Mouse (Mus musculus) liver, embryonic 11.5 days (tissue): ENCODE measurements around the gene Pdzrn3. TPM values are rescaled to one million over a fixed set of nuclear protein-coding genes. Genes with fewer than 3 reads are reported as not detected.

Experiments used
- ATAC-seq: fragments of 200-750 bp; cut with Nextera tagmentation; replicated peaks from 2 replicates; pipeline ENCODE4 v1.8.0; 2017; ENCODE audit warnings: moderate number of reproducible peaks, mild to moderate bottlenecking, moderate TSS enrichment, moderate library complexity; ENCODE audit not compliant: low FRiP score
- DNase-seq: peaks from one replicate; pipeline ENCODE4 v3.0.0-alpha.2; 2017; ENCODE audit warnings: low spot score
- H3K27ac ChIP-seq: fragments of 300-500 bp; sonication (generic); 2 replicates; pipeline ENCODE4 v1.5.1; 2014; ENCODE audit warnings: mild to moderate bottlenecking, low read depth, low read length, control low read depth
- H3K27me3 ChIP-seq: fragments of 300-500 bp; sonication (generic); replicated peaks from 2 replicates; pipeline ENCODE4 v1.6.1; 2014; ENCODE audit warnings: low read length, mixed read lengths; ENCODE audit not compliant: control insufficient read depth, insufficient read depth
- H3K36me3 ChIP-seq: fragments of 300-500 bp; sonication (generic); 2 replicates; pipeline ENCODE4 v1.6.1; 2014; ENCODE audit warnings: mild to moderate bottlenecking, low read length, moderate library complexity, mixed read lengths; ENCODE audit not compliant: control insufficient read depth, insufficient read depth
- H3K4me1 ChIP-seq: fragments of 300-500 bp; sonication (generic); replicated peaks from 2 replicates; pipeline ENCODE4 v1.6.1; 2014; ENCODE audit warnings: low read length, mixed read lengths; ENCODE audit not compliant: control insufficient read depth, insufficient read depth
- H3K4me2 ChIP-seq: fragments of 300-500 bp; sonication (generic); 2 replicates; pipeline ENCODE4 v1.6.1; 2014; ENCODE audit warnings: mild to moderate bottlenecking, control low read depth, moderate library complexity
- H3K4me3 ChIP-seq: fragments of 300-500 bp; sonication (generic); 2 replicates; pipeline ENCODE4 v1.5.1; 2014; ENCODE audit warnings: low read depth, low read length, control low read depth
- H3K9ac ChIP-seq: fragments of 300-500 bp; sonication (generic); 2 replicates; pipeline ENCODE4 v1.6.1; 2014; ENCODE audit warnings: low read depth, low read length, control low read depth
- H3K9me3 ChIP-seq: fragments of 300-500 bp; sonication (generic); 2 replicates; pipeline ENCODE4 v1.6.1; 2016; ENCODE audit warnings: low read length, inconsistent platforms, mixed read lengths; ENCODE audit not compliant: control insufficient read depth
- whole genome bisulfite sequencing: fragments of 180-500 bp; shearing (Covaris S2); extraction: QIAGEN DNeasy Blood & Tissue Kit; methylation state at CpG from one replicate; pipeline ENCODE4 v1.1.7; 2014; 5-methylcytosine and 5-hydroxymethylcytosine counted together
- polyA plus RNA-seq: library from polyadenylated mRNA; unstranded; fragments of >200 nt; fragmentation: Nextera tagmentation; extraction: Ambion mirVana; gene quantifications from 2 replicates; pipeline ENCODE4 v1.2.1, GENCODE M21; 2014

The Pdzrn3 gene
- polyA plus RNA-seq, 1 experiment from 2014 or later, result 4.8 TPM

GRCm38 (mm10) chr6:101350414-101350973, 27.2 kb downstream of the Pdzrn3 start:
- Histone ChIP-seq H3K27me3 (no peaks in the 10 kb centered on the region), H3K36me3 (no peaks in the 10 kb centered on the region), H3K27ac (no peak overlapping the region), H3K4me3 (no peak overlapping the region), H3K4me1 (no peaks in the 10 kb centered on the region), H3K4me2 (no peak overlapping the region), H3K9ac (no peak overlapping the region), H3K9me3 (no peaks in the 10 kb centered on the region)
- DNase-seq (no peak), ATAC-seq (no peak)
- WGBS, result 51% methylated on average over 7 of the region's 7 CpGs

GRCm38 (mm10) chr6:101348496-101348895, 29.2 kb downstream of the Pdzrn3 start:
- no peaks in the 10 kb centered on the region for H3K4me1 ChIP-seq

DNA sequence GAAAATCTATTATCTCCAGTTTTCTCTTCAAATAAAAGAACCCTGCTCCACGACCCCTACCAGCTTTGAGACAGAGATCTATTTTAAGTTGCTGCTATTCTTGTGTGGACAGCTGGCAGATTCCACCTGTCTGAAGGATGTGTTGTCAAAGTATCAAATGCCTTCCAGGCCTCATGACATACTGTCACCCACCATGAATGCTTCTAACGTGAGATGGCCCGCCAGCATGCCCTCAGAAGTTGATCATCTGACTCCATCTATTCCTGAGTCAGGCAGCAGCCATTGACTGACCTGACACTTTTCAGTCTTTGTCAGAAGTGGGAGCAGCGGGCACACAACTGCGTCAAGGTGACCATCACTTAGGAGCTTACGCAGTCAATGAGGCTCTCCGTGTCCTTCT, 37.6 kb downstream of the Pdzrn3 start:
- H3K9me3 ChIP-seq, result no peaks in the 10 kb centered on the region
- 82% methylated on average over 7 of the region's 7 CpGs for WGBS
- no peak overlapping the region for H3K27ac ChIP-seq
- H3K4me2 ChIP-seq, result no peak overlapping the region
- ATAC-seq (no peak), DNase-seq (no peak)
- no peaks in the 10 kb centered on the region for H3K27me3 ChIP-seq
- H3K4me1 ChIP-seq, result no peaks in the 10 kb centered on the region
- H3K4me3 ChIP-seq, result no peak overlapping the region
- H3K9ac ChIP-seq, result no peak overlapping the region
- H3K36me3 ChIP-seq, result no peaks in the 10 kb centered on the region

More at GRCm38 (mm10) chr6:101348496-101348895, 29.2 kb downstream of the Pdzrn3 start:
- Histone ChIP-seq H3K36me3 (no peaks in the 10 kb centered on the region), H3K4me2 (no peak overlapping the region), H3K9ac (no peak overlapping the region), H3K4me3 (no peak overlapping the region), H3K27ac (no peak overlapping the region), H3K9me3 (no peaks in the 10 kb centered on the region), H3K27me3 (no peaks in the 10 kb centered on the region)
- ATAC-seq (no peak), DNase-seq (no peak)
- WGBS, result 75% methylated on average over 5 of the region's 5 CpGs

GRCm38 (mm10) chr6:101337842-101338528, 39.7 kb downstream of the Pdzrn3 start:
- H3K9me3 ChIP-seq, result no peaks in the 10 kb centered on the region
- 80% methylated on average over 10 of the region's 10 CpGs for WGBS
- H3K36me3 ChIP-seq, result no peaks in the 10 kb centered on the region
- DNase-seq (no peak), ATAC-seq (no peak)
- H3K4me2 ChIP-seq, result no peak overlapping the region
- H3K4me1 ChIP-seq, result no peaks in the 10 kb centered on the region; the same call in 1 of the 2 replicates
- H3K4me3 ChIP-seq, result no peak overlapping the region
- no peaks in the 10 kb centered on the region for H3K27me3 ChIP-seq
- H3K9ac ChIP-seq, result no peak overlapping the region
- H3K27ac ChIP-seq, result no peak overlapping the region

DNA sequence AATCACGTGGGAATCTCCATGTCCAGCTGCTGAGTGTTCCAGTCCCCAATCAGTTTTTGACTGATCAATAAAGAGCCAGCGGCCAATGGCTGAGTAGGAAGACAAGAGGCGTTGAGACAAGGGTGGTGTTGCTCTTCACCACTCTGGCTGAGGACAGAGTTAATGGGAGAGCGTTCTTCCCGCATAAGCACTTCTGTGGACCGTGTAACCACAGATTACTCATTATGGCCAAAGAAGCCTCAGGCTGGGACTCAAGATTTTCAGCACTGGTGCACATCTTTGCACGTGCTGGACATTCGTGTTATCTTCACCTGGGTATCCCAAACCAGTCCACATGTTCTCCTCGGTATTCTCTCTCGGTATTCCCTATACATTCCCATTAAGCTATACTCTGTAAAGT, 41.0 kb downstream of the Pdzrn3 start:
- 82% methylated on average over 10 of the region's 10 CpGs for WGBS
- no peak for DNase-seq
- Histone ChIP-seq H3K9me3 (no peaks in the 10 kb centered on the region), H3K27ac (no peak overlapping the region), H3K4me2 (no peak overlapping the region), H3K4me3 (no peak overlapping the region), H3K27me3 (no peaks in the 10 kb centered on the region), H3K9ac (no peak overlapping the region), H3K4me1 (peaks cover 7% of the 10 kb centered on the region), H3K36me3 (no peaks in the 10 kb centered on the region)
- ATAC-seq, result no peak

DNA sequence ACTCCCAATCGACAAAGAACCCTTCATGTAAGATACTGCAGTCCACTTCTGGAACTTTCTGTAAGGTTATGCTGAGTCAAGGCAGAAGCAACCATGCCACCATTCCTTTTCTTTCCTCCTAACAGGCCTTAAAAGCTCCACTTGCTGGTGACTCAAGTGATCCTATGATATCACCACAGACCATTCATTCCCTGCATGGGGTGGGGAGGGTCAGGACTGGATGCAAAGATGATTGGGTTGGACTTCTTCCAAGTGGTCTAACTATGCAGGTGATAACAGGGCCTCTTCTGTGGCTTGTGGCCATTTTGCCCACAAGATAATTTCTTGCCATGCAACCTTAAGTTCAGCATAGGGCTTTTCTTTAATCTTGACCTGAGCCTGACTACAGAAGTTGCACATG, 42.0 kb downstream of the Pdzrn3 start:
- H3K9ac ChIP-seq, result no peak overlapping the region
- H3K27me3 ChIP-seq, result no peaks in the 10 kb centered on the region
- no peak overlapping the region for H3K4me2 ChIP-seq
- H3K4me3 ChIP-seq, result no peak overlapping the region
- peaks cover 14% of the 10 kb centered on the region for H3K4me1 ChIP-seq
- 64% methylated on average over 1 of the region's 1 CpGs for WGBS
- no peaks in the 10 kb centered on the region for H3K36me3 ChIP-seq
- no peak overlapping the region for H3K27ac ChIP-seq
- ATAC-seq (no peak), DNase-seq (no peak)
- no peaks in the 10 kb centered on the region for H3K9me3 ChIP-seq

DNA sequence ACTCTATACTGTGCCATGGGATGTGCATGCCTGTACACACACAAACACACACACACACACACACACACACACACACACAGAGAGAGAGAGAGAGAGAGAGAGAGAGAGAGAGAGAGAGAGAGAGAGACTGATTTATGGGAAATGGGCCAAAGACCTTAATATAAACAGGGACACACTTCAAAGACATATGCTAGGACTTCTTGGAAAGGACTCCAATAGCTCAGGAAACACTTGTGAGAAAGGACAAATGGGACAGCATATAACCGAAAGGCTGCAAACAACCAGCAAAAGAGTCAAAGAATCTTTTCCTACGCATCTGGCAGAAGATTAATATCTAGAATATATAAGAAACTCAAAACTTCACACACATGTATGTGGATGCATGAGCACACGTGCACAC, 43.2 kb downstream of the Pdzrn3 start:
- WGBS, result 74% methylated on average over 3 of the region's 3 CpGs
- H3K27me3 ChIP-seq, result no peaks in the 10 kb centered on the region
- ATAC-seq, result no peak
- H3K4me1 ChIP-seq, result peaks cover 20% of the 10 kb centered on the region
- no peak overlapping the region for H3K27ac ChIP-seq
- H3K4me2 ChIP-seq, result no peak overlapping the region
- H3K4me3 ChIP-seq, result no peak overlapping the region
- DNase-seq, result no peak
- H3K36me3 ChIP-seq, result no peaks in the 10 kb centered on the region
- no peak overlapping the region for H3K9ac ChIP-seq
- no peaks in the 10 kb centered on the region for H3K9me3 ChIP-seq

DNA sequence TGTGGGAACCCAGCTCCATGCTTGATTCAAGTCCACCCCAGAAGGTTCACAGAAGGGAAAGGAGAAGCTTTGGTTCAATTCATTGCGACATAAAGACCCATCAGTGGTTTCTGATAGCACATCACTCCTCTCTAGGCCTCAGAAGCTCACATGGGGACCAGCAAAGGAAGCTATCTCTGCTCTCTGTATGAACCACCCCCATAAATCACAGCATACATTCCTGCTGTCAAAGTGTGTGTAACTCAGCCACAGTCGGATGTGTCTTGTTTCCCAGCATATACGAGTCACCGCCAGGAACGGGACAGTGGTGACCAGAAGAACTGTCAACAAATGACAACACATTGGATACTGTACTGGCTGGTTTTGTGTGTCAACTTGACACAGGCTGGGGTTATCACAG, 47.3 kb downstream of the Pdzrn3 start:
- Histone ChIP-seq H3K9ac (no peak overlapping the region), H3K27ac (no peak overlapping the region), H3K4me1 (peaks cover 26% of the 10 kb centered on the region), H3K36me3 (no peaks in the 10 kb centered on the region), H3K9me3 (no peaks in the 10 kb centered on the region), H3K27me3 (no peaks in the 10 kb centered on the region), H3K4me3 (no peak overlapping the region), H3K4me2 (no peak overlapping the region)
- 37% methylated on average over 5 of the region's 5 CpGs for WGBS
- no peak for DNase-seq
- peak; percentile 40; the same call in 1 of the 2 replicates for ATAC-seq

GRCm38 (mm10) chr6:101329499-101329898, 48.2 kb downstream of the Pdzrn3 start:
- ATAC-seq (no peak), DNase-seq (no peak)
- Histone ChIP-seq H3K27me3 (no peaks in the 10 kb centered on the region), H3K9me3 (no peaks in the 10 kb centered on the region), H3K9ac (no peak overlapping the region), H3K4me3 (no peak overlapping the region), H3K36me3 (no peaks in the 10 kb centered on the region), H3K4me1 (peaks cover 26% of the 10 kb centered on the region), H3K27ac (no peak overlapping the region), H3K4me2 (no peak overlapping the region)
- whole genome bisulfite sequencing, result 40% methylated on average over 6 of the region's 6 CpGs
